Mouse (Mus musculus): ENCODE measurements around the gene Sept11.

- TF ChIP-seq CTCF (IDR thresholded peaks at IDR 0.05; ENCODE audit: insufficient read depth, low read length), result no peak
- no peak for TF ChIP-seq POLR2A (IDR thresholded peaks at IDR 0.05; ENCODE audit: borderline replicate concordance, extremely low read depth, low read depth, low read length)
These were observed 85.4 kb downstream of the Sept11 start for GRCm38 (mm10) chr5:93178616-93179015.
